Mouse (Mus musculus): ENCODE measurements at regions not wholly inside any gene's neighbourhood (a gene's known extent, or its start where the extent isn't known, plus 50 kb on each side); places are given as distances from the start of the nearest gene placed in this dataset.

GRCm38 (mm10) chr15:8582676-8583075, 62.9 kb upstream of the Gm2310 start:
- no peak for DNase-seq
- intact Hi-C loops (cut with DNase I), result no loop called here

- intact Hi-C loops (cut with DNase I), result no loop called here
- DNase-seq, result no peak
Measured at GRCm38 (mm10) chr15:8581146-8581913, 61.6 kb upstream of the Gm2310 start.

- intact Hi-C loops (cut with DNase I), result no loop called here
- DNase-seq, result no peak
Measured at GRCm38 (mm10) chr15:8580077-8580476, 60.3 kb upstream of the Gm2310 start.

- intact Hi-C loops (cut with DNase I), result no loop called here
- DNase-seq, result peak; percentile 32 to 34
Measured at GRCm38 (mm10) chr15:8577480-8577881, 57.7 kb upstream of the Gm2310 start.

- DNase-seq, result no peak
- intact Hi-C loops (cut with DNase I), result no loop called here
Measured at GRCm38 (mm10) chr15:8576975-8577374, 57.2 kb upstream of the Gm2310 start.

GRCm38 (mm10) chr15:8569617-8570016, 49.9 kb upstream of the Gm2310 start:
- intact Hi-C loops (cut with DNase I), result loop anchor here (5.0 kb wide), 2 partner anchors 57 to 122 kb away; no protein-coding TSS in a partner anchor

More at GRCm38 (mm10) chr15:8569617-8570016, 49.9 kb upstream of the Gm2310 start:
- peak in 1 of 2 experiments; percentile 4 for DNase-seq
